Comparison of ENCODE assay signal across 15 mouse cellular contexts in genomic region chr15:84224779-84225178, GRCm38 (mm10). TPM values are rescaled to one million over a fixed set of nuclear protein-coding genes. Genes with fewer than 3 reads are reported as not detected.
DNase-seq lines count a peak whose midpoint lies in the region; ATAC-seq and TF ChIP-seq lines count a peak whose summit lies in the region.
"Had no signal": no experiment of that assay in that cellular context is flagged by ENCODE, and none has a peak within 500 bp of the region (broad histone marks: within the 10 kb centered on the region; RNA-seq: fewer than 3 reads in every experiment).

No protein-coding gene starts in this region.

- TF ChIP-seq CTCF in liver, postnatal 0 days (IDR thresholded peaks at IDR 0.05; ENCODE audit: low read depth) = no peak

- no peaks in the 10 kb centered on the region for H3K9me3 ChIP-seq in hindbrain, embryonic 10.5 days
- H3K9me3 ChIP-seq in hindbrain, embryonic 16.5 days (ENCODE audit: control insufficient read depth, low read length) = no peaks in the 10 kb centered on the region
- H3K9me3 ChIP-seq in neural tube, embryonic 12.5 days = no peaks in the 10 kb centered on the region
- no peaks in the 10 kb centered on the region for H3K9me3 ChIP-seq in limb, embryonic 11.5 days (ENCODE audit: control insufficient read depth, low read length)
- no peaks in the 10 kb centered on the region for H3K9me3 ChIP-seq in liver, postnatal 0 days (ENCODE audit: low read length)
- H3K9me3 ChIP-seq: liver, embryonic 13.5 days had no signal

- H3K27me3 ChIP-seq in hindbrain, embryonic 10.5 days (ENCODE audit: insufficient read depth, poor library complexity, severe bottlenecking) = peaks cover 18% of the 10 kb centered on the region
- H3K27me3 ChIP-seq in hindbrain, embryonic 16.5 days (replicated peaks; ENCODE audit: control insufficient read depth, insufficient read depth, low read length) = no peaks in the 10 kb centered on the region
- H3K27me3 ChIP-seq in neural tube, embryonic 12.5 days (replicated peaks) = 0 out of 2 replicates have a peak, but pooled peaks cover 3% of the 10 kb centered on the region
- H3K27me3 ChIP-seq in limb, embryonic 11.5 days (ENCODE audit: control insufficient read depth, insufficient read depth, low read length) = no peaks in the 10 kb centered on the region
- 0 out of 2 replicates have a peak, but pooled peaks cover 4% of the 10 kb centered on the region for H3K27me3 ChIP-seq in liver, postnatal 0 days (ENCODE audit: insufficient read depth, low read length)

- ATAC-seq in hindbrain, embryonic 16.5 days = no peak
- ATAC-seq in neural tube, embryonic 12.5 days (ENCODE audit: low FRiP score, low read depth) = no peak
- ATAC-seq in limb, embryonic 11.5 days (ENCODE audit: insufficient number of reproducible peaks, low FRiP score, low TSS enrichment, low read depth) = no peak
- no peak for ATAC-seq in liver, postnatal 0 days
- ATAC-seq: CD4-positive, CD25-positive, alpha-beta regulatory T cell, adult 4 months had no signal

- peak overlapping the region; percentile 23; the same call in 1 of the 2 replicates for H3K27ac ChIP-seq in hindbrain, embryonic 10.5 days
- H3K27ac ChIP-seq in hindbrain, embryonic 16.5 days (ENCODE audit: low read depth, low read length) = no peak overlapping the region
- H3K27ac ChIP-seq in neural tube, embryonic 12.5 days = no peak overlapping the region
- no peak overlapping the region for H3K27ac ChIP-seq in limb, embryonic 11.5 days (replicated peaks; ENCODE audit: low read depth, low read length)
- H3K27ac ChIP-seq in liver, postnatal 0 days (ENCODE audit: low read depth) = no peak overlapping the region
- H3K27ac ChIP-seq: liver, embryonic 13.5 days had no signal

- no peak overlapping the region for H3K4me2 ChIP-seq in hindbrain, embryonic 16.5 days (ENCODE audit: low read length)
- H3K4me2 ChIP-seq in neural tube, embryonic 12.5 days (replicated peaks) = 0 out of 2 replicates have a peak overlapping the region, but pooled peaks have one; percentile 2
- H3K4me2 ChIP-seq in limb, embryonic 11.5 days (ENCODE audit: low read depth, severe bottlenecking) = no peak overlapping the region
- H3K4me2 ChIP-seq in liver, postnatal 0 days (ENCODE audit: low read depth, low read length) = no peak overlapping the region
- H3K4me2 ChIP-seq: liver, embryonic 13.5 days had no signal

- H3K4me1 ChIP-seq in hindbrain, embryonic 10.5 days (replicated peaks) = peaks cover 55% of the 10 kb centered on the region
- H3K4me1 ChIP-seq in hindbrain, embryonic 16.5 days (ENCODE audit: control insufficient read depth, insufficient read depth, low read depth, low read length) = peaks cover 15% of the 10 kb centered on the region
- H3K4me1 ChIP-seq in neural tube, embryonic 12.5 days = peaks cover 34% of the 10 kb centered on the region
- H3K4me1 ChIP-seq in limb, embryonic 11.5 days (ENCODE audit: control insufficient read depth, insufficient read depth, low read length) = peaks cover 12% of the 10 kb centered on the region; the same call in 1 of the 2 replicates
- H3K4me1 ChIP-seq in liver, postnatal 0 days (ENCODE audit: insufficient read depth) = no peaks in the 10 kb centered on the region

- H3K36me3 ChIP-seq in hindbrain, embryonic 10.5 days = no peaks in the 10 kb centered on the region
- no peaks in the 10 kb centered on the region for H3K36me3 ChIP-seq in hindbrain, embryonic 16.5 days (ENCODE audit: control insufficient read depth, insufficient read depth, low read length)
- H3K36me3 ChIP-seq in neural tube, embryonic 12.5 days = no peaks in the 10 kb centered on the region
- no peaks in the 10 kb centered on the region for H3K36me3 ChIP-seq in limb, embryonic 11.5 days (ENCODE audit: control insufficient read depth, insufficient read depth, low read length)
- H3K36me3 ChIP-seq in liver, postnatal 0 days (replicated peaks; ENCODE audit: insufficient read depth, low read length) = no peaks in the 10 kb centered on the region
- H3K36me3 ChIP-seq: liver, embryonic 13.5 days had no signal

- DNase-seq in hindbrain, embryonic 10.5 days (ENCODE audit: low spot score) = no peak
- no peak for DNase-seq in neural tube, embryonic 10.5 days (ENCODE audit: extremely low spot score, low spot score)
- peak; percentile 30 for DNase-seq in limb, embryonic 11.5 days (ENCODE audit: low spot score)
- no peak for DNase-seq in right cerebral cortex, postnatal 14 days
- no peak for DNase-seq in liver, postnatal 0 days
- DNase-seq: adrenal gland, postnatal 25 days; cerebellum, postnatal 25 days; kidney, adult 11 months; kidney, postnatal 36 days; liver, embryonic 13.5 days; lung, postnatal 14 days; thymus, adult 18-20 months had no signal

- H3K4me3 ChIP-seq in hindbrain, embryonic 10.5 days = no peak overlapping the region
- no peak overlapping the region for H3K4me3 ChIP-seq in hindbrain, embryonic 16.5 days (ENCODE audit: low read length)
- H3K4me3 ChIP-seq in neural tube, embryonic 12.5 days = no peak overlapping the region
- H3K4me3 ChIP-seq in limb, embryonic 11.5 days (ENCODE audit: low read depth, low read length) = no peak overlapping the region
- H3K4me3 ChIP-seq in liver, postnatal 0 days (ENCODE audit: low read depth, low read length) = no peak overlapping the region
- H3K4me3 ChIP-seq: liver, embryonic 13.5 days had no signal

- no peak for TF ChIP-seq EP300 in liver, postnatal 0 days (IDR thresholded peaks at IDR 0.05; ENCODE audit: low read depth)

- WGBS in hindbrain, embryonic 10.5 days = 58% methylated on average over 10 of the region's 10 CpGs
- WGBS in hindbrain, embryonic 16.5 days = 38% methylated on average over 10 of the region's 10 CpGs
- 47% methylated on average over 10 of the region's 10 CpGs for WGBS in neural tube, embryonic 12.5 days
- WGBS in limb, embryonic 11.5 days = 45% methylated on average over 10 of the region's 10 CpGs
- 56% methylated on average over 10 of the region's 10 CpGs for WGBS in liver, postnatal 0 days (ENCODE audit: insufficient replicate concordance)

- no peak overlapping the region for H3K9ac ChIP-seq in hindbrain, embryonic 16.5 days (ENCODE audit: low read depth, low read length)
- H3K9ac ChIP-seq in neural tube, embryonic 12.5 days = no peak overlapping the region
- H3K9ac ChIP-seq in limb, embryonic 11.5 days (ENCODE audit: low read length) = no peak overlapping the region
- no peak overlapping the region for H3K9ac ChIP-seq in liver, postnatal 0 days (replicated peaks)
- H3K9ac ChIP-seq: liver, embryonic 13.5 days had no signal

RNA-seq across cellular contexts. Expression of gene Parvb, which starts 7.1 kb away (rescaled TPM):
- 7.1 and 7.6 TPM in 2 replicates for polyA plus RNA-seq in hindbrain, embryonic 10.5 days (2016; fragmentation: Nextera tagmentation; extraction: Ambion mirVana)
- polyA plus RNA-seq in hindbrain, embryonic 16.5 days (2015; fragmentation: Nextera tagmentation; extraction: Ambion mirVana) = 4.3 and 4.8 TPM in 2 replicates
- 6.4 and 7.1 TPM in 2 replicates for polyA plus RNA-seq in neural tube, embryonic 12.5 days (2016; fragmentation: Nextera tagmentation; extraction: Ambion mirVana)
- polyA plus RNA-seq in limb, embryonic 11.5 days (2014; fragmentation: Nextera tagmentation; extraction: Ambion mirVana) = 6.1 and 9.4 TPM in 2 replicates
- polyA plus RNA-seq in liver, postnatal 0 days (2015; fragmentation: Nextera tagmentation; extraction: Ambion mirVana) = 4.9 and 6.0 TPM in 2 replicates

RNA-seq across cellular contexts. Expression of gene Samm50, which starts 32.7 kb away (rescaled TPM):
- 94.5 and 103 TPM in 2 replicates for polyA plus RNA-seq in hindbrain, embryonic 10.5 days (2016; fragmentation: Nextera tagmentation; extraction: Ambion mirVana)
- polyA plus RNA-seq in hindbrain, embryonic 16.5 days (2015; fragmentation: Nextera tagmentation; extraction: Ambion mirVana) = 94.4 and 95.3 TPM in 2 replicates
- polyA plus RNA-seq in neural tube, embryonic 12.5 days (2016; fragmentation: Nextera tagmentation; extraction: Ambion mirVana) = 90.5 and 91.7 TPM in 2 replicates
- 79.9 and 89.1 TPM in 2 replicates for polyA plus RNA-seq in limb, embryonic 11.5 days (2014; fragmentation: Nextera tagmentation; extraction: Ambion mirVana)
- polyA plus RNA-seq in liver, postnatal 0 days (2015; fragmentation: Nextera tagmentation; extraction: Ambion mirVana) = 103 and 105 TPM in 2 replicates

RNA-seq across cellular contexts. Expression of gene Pnpla3, which starts 57.1 kb away (rescaled TPM):
- 0.88 and 1.1 TPM in 2 replicates for polyA plus RNA-seq in hindbrain, embryonic 10.5 days (2016; fragmentation: Nextera tagmentation; extraction: Ambion mirVana)
- 6.0 and 6.4 TPM in 2 replicates for polyA plus RNA-seq in hindbrain, embryonic 16.5 days (2015; fragmentation: Nextera tagmentation; extraction: Ambion mirVana)
- polyA plus RNA-seq in neural tube, embryonic 12.5 days (2016; fragmentation: Nextera tagmentation; extraction: Ambion mirVana) = 2.6 and 3.4 TPM in 2 replicates
- polyA plus RNA-seq in limb, embryonic 11.5 days (2014; fragmentation: Nextera tagmentation; extraction: Ambion mirVana) = 0.47 TPM in 1 of 2 replicates, not detected in the other
- polyA plus RNA-seq in liver, postnatal 0 days (2015; fragmentation: Nextera tagmentation; extraction: Ambion mirVana) = 1.0 and 1.9 TPM in 2 replicates
